Mouse (Mus musculus): ENCODE measurements around the gene Socs7.

- no peak for TF ChIP-seq CTCF (IDR thresholded peaks at IDR 0.05; ENCODE audit: low read depth, low read length)
- no peak for TF ChIP-seq POLR2A (IDR thresholded peaks at IDR 0.05; ENCODE audit: borderline replicate concordance, low read depth, low read length)
Observed at GRCm38 (mm10) chr11:97437745-97438144, 75.4 kb downstream of the Socs7 start.
